Mouse (Mus musculus): ENCODE data around the gene Fam24b.

Gene Fam24b

DNA sequence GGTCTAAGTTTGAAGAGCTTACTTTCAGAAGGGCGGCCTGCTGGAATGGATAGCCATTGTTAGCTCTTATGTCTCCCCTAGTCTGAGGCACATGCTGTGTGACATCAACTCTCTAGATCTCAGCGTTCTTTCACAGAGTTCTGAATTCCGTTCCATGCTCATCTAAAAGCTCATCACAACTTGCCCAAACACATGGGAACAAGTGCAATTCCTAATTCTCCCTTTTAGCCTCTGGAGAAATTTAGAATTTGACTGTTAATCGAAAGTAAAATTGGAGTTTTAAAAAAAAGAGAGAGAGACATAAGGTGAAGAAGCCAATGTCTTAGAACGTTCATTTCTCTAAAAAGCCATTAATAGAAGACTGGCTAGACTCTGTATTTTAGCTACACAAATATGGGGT lies at the start of gene Fam24b:
Gene Fam24b, minus strand, starts transcription at position 101 of the 400 bp plus-strand sequence.
- no peak for DNase-seq

DNA sequence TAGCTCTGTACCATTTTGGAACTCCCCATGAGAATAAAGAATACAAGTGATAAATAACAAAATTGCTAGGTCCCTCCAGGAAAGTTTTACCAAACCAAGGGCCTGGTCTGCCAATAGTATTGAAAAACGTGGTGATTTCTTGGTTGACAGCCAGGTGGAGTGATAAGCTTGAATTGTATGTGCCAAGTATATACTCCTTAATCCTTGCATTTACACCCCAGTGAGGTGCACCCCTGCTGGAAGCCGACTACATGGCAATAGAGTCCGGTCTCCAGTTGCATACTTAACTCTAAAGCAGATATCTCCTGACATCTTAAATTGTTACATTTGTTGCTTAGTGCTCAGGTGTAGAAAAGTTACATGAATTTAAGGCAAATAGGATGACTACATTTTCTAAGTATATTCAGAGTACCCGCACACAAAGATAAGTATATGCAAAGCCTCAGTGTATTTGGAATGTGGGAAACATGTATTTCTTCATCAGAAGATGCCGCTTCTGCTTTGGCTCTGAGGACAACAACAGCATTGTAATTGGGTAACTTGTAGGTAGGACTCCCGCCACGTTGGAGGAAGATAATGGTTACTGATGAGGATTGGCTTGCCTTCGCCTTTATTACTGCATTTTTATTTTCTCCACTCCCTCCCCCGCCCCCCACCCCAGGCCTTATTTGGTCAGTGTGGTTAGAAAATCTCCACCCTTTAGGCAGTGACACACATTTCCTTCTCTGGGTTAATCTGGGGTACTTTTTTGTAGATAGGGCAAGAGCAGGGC lies 42.8 kb upstream of the Fam24b start:
- peak; percentile 20 to 24 for DNase-seq

DNA sequence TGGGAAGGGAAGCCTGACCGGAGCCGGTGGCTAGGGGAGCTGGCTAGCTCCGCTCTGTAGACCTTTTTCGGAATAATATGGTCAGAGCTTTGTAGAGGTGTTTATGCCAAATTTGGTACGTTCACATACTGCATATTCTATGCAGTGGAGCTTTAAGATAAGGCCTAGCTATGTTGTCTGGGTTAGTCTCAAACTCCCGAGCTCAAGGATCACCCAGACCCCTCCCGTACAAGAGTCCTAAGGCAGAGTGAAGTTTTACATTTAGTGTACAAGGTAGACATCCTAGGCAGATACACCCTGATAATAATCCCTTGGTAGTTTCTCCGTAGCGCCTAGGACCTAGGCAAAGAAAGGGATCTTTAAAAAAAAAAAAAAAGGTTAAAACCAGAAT lies 42.1 kb upstream of the Fam24b start:
- DNase-seq = no peak

DNA sequence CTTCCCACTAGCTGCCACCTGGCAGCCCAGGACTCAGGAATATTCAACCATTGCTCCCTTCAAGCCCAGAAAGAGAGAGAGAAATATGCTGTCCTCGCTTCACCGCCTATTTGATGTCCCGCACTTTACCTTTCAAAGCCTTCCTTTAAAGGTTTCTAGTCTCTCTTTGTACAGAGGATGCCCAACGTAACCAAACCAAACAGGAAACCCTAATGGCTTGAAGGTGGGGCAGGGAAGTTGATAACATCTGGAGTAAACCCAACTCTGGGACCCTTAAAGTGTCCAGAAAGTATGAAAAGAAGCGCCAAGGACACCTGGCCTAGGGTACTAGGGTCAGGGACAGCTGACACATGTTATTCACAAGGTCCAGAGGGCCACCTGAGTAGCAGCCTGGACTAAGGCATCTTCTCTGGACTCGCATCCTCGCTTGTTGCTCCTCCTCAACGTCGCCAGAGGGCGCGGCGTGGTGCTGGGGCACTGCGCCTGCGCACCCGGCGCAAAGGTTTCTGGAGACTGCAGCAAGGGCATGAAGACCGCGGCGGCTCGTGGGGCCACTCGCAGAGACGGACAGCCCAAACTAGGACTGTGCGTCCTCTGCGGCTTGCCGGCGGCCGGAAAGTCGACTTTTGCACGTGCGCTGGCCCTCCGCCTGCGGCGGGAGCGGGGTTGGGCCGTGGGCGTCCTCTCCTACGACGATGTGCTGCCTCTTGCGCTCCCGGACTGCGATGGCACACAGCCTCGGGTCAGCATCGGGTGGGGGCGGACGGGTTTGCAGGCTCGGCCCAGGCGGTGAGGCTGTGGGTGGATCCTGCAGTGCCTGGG lies 41.5 kb upstream of the Fam24b start, which contains the start of gene Pstk:
Gene Pstk, plus strand, starts transcription at position 494 of the 822 bp plus-strand sequence.
- peak; percentile 93 for DNase-seq

DNA sequence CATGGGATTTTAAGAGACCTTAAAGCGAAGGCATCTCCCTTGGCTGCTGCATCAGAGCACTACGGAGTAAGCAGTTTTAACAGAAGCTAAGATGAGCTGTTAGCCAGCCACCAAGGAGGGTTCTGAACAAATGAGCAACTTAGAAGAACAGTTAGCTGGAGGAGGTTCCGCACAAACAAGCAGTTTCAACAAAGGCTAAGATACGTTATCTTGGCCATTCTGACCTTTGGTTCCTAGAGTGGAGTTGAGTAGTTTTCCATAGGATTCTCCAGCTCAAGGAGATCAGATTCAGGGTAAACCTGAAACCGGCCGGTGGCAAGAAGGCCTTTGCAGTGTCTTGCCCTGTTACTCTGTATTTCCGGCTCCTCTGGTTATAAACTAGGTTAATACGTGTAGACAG lies 34.8 kb upstream of the Fam24b start:
- no peak for DNase-seq

DNA sequence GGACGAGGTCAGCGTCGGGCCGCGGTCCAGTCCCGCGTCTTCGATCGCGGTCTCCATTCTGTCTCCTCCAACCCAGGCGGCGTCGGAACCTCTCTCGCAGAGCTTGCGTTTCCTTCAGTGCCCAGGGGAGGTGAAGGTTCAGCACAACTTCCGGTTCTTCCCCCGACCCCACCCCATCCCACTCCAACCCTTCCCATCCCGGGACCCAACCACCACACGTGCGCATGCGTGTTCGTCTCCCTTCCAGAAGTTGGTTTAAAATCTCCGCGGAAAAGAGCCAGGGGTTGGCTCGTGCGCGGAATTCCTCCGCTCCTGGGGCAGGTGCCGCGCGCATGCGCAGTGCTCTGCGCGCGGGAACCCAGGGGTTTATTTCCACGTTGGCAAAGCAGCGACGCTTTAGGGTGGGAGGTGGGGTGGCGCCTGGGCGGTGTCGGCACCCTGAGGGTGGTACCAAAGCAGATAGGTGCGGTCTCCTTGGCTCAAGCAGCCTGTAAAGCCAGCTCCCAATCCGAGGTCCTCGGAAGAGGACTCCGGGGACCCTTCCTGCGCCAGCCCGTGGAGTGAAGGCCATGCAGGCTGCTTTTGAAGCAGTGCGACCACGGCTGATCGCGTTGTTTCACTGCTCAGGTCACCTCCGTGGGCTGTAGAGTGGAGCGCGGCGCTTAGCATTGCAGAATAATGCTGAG lies 33.4 kb upstream of the Fam24b start, which contains the start of gene 2310057M21Rik:
Gene 2310057M21Rik, minus strand, starts transcription at position 145 of the 686 bp plus-strand sequence.
- DNase-seq = peak; percentile 97 to 98

DNA sequence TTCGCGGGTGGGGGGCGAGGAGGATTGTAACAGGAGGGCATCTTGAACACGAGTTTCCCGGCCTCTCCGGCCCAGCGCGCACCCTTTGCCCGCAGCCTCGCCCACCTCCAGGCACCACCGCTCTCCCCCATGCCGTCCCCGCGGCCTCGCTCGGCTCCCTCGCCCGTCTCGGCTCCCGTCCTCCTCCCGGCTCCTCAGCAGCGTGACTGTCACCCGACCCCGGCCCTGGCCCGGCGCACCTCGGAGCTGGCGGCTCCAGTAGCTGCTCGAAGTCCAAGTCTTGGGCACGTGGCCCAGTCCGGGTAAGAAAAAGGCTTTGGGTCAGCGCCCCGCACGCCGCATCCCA lies 32.9 kb upstream of the Fam24b start:
- no peak for DNase-seq

DNA sequence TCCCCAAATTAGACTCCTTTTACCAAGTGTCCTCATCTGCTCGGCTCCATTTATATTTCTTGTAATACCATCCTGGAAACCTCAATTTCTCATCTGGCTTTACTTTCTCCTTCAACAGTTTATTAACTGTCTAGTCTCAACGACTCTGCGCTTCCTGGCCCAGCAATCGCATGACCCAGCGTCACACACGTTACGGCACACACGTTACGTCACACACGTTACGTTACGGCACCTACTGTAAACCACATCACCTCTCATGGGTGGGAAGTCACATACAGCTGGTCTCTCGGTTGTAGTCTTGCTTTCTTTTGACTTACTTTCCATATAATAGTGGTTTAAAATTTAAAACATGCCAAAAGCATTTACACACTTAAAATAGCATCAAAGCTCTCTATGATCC lies 26.8 kb upstream of the Fam24b start:
- DNase-seq = no peak

DNA sequence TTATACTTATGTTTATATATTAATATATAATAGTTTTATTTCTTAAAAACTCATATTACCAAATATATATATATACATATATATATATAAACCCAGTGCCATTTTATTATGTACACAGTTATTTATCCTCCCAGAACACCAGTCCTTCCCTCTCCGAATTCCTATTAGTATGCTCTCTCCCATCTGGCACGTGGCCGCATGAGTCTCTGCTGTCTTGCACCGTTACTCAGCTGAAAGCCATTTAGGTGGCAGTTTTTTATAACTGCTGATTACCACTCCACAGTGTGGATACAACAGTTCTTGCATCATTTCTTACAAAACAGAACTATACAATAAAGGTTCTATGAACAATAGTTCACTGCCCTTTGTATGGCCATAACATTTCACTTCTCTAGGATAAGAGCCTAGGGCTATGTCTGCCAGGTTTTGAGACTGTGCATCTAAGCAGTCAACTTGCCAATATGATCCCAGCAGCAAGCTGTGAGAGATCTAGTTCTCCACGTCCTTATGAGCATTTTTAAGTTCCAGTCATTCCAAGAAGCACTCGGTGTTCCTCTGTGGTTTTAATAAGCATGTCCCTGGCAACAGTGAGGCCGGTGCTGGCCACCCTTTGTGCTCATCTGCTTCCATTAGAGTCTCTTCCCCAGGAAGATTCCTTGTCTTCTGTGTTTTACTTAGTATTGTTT lies 16.7 kb upstream of the Fam24b start:
- peak; percentile 47 to 54 for DNase-seq

DNA sequence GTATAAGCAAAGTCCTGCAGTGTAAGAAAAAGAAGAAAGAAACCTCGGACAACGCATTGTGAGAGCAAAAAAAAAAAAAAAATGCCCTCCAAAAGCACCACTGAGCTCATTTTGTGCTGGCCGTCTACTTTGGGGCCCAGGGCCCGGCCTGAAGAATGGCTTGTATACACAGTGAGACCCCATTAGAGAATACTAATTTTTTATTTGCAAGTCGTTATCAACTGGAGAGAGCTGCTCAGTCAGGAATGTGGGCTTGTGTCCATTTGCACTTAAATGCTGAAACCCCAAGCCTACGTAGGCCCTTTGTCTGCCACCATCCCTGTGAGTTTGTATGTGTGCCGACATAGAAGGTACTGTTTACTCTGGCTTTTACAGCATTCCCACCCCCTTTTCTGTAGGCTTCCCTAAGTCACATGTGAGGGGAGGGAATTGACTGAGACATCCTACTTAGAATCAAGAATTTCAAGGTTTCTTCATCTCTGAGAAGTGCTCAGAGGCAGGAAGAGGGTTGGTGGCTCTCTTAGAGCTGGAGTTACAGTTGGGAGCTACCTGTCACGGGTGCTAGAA lies 8.3 kb upstream of the Fam24b start:
- no peak for DNase-seq

DNA sequence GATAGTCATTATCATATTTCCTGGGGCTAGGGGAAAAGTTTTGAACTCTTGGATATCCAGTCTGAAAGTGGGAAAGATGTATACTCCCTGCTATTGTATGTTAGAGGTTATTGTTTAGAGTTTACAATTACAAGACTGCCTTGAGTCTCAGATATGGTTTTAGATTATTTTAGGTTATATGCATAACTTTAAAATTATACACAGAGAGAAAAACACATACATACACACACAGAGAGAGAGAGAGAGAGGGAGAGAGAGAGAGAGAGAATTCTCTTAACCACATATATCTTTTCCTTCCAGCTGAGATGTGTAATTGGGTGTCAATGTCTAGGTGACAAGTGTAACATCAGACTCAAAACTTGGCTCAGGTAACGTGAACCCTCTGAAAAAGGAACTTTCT lies 4.2 kb upstream of the Fam24b start, which contains the start of gene Fam24a:
Gene Fam24a, plus strand, starts transcription at position 301 of the 400 bp plus-strand sequence.
- no peak for DNase-seq

DNA sequence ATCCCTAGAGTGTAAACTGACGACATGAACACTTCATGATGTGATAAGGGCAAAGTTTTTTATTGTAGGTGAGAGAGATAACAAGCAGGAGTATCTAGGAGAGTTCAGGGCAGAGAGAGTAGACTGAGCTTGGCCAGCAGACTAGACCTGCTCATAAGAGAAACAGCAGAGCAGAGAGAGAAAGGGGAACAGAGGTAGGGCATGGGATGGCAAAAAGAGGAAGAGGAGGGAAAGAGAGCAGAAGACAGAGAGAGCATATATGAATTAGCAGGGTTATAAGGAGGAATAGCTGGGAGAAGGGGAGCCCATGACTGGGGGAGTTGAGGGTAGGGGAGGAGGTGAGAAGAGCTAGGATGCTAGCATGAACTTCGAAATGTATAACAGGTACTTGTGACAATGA lies 2.4 kb upstream of the Fam24b start:
- DNase-seq = no peak

DNA sequence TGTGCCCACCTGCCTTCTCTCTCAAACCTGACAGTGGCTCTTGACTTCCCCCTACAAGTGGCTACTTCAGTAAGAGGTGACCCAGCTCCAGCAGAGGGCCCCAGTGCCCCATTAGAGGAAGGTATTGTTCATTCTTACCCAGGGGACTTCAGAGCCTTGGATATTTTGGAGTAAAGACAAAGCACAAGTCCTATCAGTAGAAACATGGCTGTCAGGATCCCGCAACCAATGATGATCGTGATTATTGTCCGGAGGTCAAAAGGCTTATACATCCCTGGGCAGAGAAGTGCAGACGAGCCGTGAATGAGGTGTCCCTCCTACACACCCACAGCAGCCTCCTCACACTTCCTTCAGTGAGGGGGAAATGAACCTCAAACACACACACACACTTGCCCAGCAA lies 2.3 kb downstream of the Fam24b start:
- DNase-seq = no peak

DNA sequence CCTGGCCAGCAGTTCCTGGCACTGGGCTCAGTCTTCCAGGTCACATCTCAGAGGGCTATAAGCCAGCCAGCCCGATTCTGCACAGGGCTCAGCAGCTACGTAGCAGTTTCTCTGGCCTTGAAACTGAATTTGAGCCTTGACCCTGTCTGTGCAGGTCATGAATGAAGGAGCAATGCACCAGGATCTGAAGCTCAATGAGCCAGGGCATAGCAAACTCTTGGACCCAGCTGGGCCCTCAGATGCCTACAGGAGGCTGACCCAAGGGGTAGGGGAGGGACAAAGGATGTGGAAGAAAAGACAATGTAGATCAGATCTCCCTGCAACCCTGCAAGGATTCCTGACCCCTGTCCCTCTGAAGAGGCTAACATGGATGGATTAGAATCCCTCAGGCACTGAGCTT lies 7.1 kb downstream of the Fam24b start, which contains the start of gene Cuzd1:
Gene Cuzd1, minus strand, starts transcription at position 101 of the 400 bp plus-strand sequence.
- no peak for DNase-seq

DNA sequence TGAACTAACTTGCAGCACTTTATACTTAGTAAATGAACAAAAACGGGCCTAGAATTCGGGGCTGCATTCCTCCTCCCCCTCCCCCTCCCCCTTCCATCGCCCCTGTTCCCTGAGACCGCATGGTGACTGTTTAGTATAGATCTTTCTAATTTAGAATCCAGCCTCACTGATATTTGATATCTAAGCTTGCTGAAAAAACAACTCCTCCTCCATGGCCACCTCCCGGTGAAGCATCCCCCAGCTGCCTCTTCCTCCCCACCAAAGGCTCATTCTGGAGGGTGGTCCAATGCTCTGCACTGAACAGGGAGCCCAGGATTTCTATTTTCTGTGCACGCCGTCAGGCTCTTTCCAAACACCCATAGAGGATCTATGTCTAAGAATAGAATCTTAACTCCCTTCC lies 11.0 kb downstream of the Fam24b start:
- no peak for DNase-seq

DNA sequence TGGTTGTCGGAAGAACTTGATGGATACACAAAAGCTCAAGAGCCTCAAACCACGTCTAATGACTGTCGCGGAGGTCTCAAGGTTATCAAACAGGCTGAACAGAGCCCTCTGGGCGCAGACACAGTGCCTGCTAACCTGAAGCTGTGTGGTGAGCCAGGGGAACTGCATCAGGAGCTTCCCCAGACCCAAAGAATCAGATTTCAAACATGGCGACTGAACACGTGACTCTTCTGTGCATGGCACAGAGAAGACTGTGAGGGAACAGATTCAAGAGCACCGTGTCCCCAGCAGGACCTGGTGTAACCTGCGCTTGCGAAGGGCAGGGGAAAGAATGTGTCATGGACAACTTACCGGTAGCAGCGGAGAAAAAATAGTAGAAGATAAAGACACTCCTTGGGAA lies 11.7 kb downstream of the Fam24b start:
- no peak for DNase-seq

DNA sequence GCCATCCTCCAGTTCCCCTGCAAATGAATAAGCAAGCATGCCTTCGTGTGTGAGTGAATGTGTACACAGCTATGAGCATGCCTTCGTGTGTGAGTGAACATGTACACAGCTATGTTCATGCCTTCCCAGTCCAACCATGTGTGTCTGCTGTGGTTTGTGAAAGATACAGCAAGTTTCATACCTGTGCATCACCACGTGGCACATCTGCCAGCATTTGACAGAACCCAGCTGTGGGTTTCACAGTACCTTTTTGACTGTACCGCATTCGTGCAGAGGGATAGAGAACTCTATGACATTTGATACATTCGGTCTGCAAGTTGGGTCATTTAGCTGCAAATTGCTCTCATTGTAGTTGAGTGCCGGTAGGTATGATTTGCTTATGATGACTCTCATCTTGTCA lies 14.8 kb downstream of the Fam24b start:
- no peak for DNase-seq

DNA sequence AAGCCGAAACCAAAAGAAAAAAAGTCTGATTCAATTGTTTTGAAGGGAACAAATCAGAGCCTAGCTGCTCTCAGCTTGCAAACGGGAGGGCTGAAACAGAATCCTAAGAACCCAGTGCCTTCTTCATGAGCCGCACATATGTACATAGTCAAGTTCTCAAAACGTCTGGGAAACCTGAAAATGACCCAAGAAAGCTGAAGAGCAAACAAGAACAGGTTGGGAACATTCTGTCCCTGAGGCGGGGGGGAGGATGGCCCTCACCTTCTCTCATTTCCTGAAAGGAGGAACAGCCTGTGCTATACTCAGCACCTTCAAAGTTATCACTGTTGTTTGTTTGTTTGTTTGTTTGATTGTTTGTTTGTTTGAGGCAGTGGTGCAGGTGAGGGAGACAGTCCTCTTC lies 22.6 kb downstream of the Fam24b start:
- DNase-seq = no peak

DNA sequence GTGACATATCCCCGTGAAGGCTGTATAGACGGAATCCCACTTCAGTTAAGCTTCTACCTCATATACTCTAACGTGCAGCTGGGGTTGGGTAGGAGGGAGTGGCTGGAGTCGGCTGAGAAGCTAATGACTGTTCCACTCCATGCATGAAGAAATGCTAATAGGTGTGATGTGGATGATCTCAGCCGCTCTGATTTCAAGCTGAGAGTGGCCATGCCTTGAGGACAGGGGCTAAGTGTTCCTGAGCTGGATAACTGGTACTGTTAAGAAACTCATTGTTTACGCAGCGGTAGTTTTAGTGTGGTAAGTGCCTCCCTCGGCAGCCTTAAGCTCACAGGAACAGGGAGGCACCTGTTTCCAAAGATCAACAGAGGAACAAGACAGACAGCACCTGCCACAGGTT lies 26.0 kb downstream of the Fam24b start:
- no peak for DNase-seq

DNA sequence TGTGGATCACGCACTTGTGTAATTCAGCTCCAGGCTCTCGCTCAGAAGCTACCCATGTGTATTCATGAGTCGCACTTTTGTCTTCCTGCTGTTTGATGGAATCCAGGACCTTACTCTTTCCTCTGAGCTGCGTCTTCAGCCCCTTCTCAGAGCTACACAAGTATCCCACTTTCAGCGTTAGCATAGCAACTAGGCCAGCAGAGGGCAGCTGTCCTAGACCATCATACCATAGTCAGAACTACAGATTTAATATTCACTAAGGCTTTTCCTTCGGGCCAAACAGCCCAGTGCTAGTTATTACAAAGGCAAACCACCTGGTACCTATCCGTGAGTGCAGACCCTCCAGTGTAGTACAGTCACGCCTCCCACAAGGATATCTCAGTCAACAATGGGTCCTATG lies 32.2 kb downstream of the Fam24b start:
- peak in 1 of 2 experiments; percentile 7 for DNase-seq
